Mouse (Mus musculus): ENCODE measurements around the gene Bicd1.
A peak's percentile ranks its signal among the peaks of the same experiment; 100 is the strongest.
"Not testable (repeated sequence)": the region's sequence is repeated elsewhere in the genome, so short reads cannot be mapped to it uniquely, and the experiment has no call there.

The Bicd1 gene

DNA sequence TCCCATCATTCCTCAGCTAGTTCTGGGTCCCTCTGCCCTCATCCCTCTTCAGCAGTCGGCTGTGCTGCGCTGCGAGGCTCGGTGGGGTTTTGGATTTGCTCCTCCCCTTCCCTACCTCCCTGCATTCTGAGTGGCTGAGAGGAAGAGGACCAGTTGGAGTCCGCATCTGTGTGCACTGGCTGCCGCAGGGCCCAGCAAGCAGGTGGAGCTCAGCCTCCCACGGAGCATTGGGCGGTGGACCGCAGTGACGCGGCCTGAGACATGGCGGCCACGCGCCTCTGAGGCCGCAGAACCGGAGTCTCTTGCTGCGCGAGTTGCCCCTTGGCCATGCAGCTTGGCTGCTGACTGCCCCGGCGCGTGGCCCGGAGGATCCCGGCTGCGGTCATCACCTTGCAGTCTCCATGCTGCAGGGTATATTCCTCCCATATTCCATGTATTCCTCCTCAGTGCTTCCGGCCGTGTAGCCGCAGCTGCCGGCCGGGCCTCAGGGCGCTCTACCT, at the start of gene Bicd1:
Gene Bicd1, plus strand, starts transcription at position 54 of the 500 bp plus-strand sequence.
- peak; percentile 17 for DNase-seq (ENCODE audit: low read depth)

DNA sequence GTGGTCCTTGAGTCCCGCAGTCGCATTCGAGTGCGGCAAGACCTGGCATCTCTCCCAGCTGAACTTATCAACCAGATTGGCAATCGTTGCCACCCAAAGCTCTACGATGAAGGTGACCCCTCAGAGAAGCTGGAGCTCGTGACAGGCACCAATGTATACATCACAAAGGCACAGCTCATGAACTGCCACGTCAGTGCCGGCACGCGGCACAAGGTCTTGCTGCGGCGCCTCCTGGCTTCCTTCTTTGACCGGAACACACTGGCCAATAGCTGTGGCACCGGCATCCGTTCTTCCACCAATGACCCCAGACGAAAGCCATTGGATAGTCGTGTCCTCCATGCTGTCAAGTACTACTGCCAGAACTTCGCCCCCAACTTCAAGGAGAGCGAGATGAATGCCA, 46.2 kb upstream of the Bicd1 start:
- not testable (repeated sequence) for DNase-seq (ENCODE audit: low read depth)

DNA sequence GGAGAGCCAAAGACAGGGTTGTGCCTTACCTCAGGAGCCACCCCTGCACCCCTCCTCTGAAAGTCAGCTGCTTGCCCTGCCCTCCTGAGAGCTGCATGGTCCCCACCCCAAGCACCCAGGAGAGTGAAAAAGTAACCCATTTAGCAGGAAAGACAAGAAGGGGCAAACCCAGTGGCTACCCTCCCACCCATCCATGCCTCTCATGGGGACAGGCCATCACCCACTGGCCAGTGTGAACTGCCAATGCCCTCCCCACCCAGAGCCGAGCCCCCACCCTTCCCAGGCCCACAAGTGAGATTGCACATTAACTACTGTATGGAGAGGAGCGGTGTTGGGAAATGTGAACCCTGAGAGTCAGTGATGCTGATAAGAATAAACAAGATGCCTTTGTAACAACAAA, 42.7 kb upstream of the Bicd1 start:
- not testable (repeated sequence) for DNase-seq (ENCODE audit: low read depth)

DNA sequence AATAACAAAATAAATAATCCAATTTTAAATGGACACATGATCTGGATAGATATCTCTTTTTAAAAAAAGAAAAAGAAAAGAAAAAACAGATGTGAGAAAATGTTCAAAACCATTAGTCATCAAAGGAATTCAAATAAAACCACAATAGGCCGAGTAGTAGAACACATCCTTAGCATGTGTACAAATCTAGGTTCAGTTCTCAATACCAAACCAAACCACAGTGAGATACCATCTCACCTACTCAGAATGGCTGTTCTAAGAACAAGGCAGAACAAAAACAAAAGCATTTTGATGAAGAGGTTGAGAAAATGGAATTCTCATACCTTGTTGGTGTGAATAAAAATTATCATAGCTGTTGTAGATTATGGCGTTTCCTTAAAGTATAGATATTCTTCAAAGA, 42.3 kb upstream of the Bicd1 start:
- DNase-seq (ENCODE audit: low read depth) = peak; percentile 36

DNA sequence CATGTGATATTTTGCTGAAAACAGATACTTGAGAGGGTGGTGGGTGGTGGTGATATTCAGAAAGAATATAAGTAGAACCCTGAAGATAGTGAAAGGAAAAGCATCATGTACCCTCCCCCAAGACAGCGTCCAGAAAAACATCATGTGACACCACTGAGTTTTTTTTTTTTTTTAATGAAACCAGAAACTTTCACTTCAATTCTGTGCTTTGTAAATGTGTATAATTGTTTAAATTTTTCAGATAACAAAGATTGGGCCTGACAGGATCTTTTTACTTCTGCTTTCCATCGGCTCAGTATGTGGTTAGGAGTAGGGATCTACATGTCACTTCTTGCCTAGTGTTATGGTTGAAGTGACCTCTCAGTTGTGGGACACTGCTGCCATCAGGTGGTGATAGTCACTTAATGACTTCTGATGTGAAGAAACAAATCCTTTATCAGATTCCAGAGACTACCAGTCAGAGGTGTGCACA, 33.7 kb upstream of the Bicd1 start:
- peak; percentile 79 for DNase-seq (ENCODE audit: low read depth)

DNA sequence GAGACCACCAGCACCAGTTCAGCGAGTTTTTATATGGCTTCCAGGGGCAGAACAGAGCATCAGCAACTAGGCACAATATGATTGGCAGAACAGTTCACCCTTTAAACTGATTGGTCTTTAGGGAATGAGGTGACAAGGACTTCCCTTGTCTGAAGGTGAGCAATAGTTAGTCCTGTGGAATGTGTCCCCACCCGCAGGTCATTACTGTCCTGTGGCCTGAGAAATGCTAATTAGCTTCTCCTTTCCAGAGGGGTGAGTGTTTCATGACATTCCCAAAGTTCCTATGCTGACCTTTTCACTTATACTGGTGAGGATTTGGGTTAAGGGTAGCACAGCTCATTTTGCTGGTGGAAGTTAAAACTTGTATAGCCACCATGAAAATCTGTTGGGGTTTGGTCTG, 25.2 kb upstream of the Bicd1 start:
- DNase-seq (ENCODE audit: low read depth) = no peak

DNA sequence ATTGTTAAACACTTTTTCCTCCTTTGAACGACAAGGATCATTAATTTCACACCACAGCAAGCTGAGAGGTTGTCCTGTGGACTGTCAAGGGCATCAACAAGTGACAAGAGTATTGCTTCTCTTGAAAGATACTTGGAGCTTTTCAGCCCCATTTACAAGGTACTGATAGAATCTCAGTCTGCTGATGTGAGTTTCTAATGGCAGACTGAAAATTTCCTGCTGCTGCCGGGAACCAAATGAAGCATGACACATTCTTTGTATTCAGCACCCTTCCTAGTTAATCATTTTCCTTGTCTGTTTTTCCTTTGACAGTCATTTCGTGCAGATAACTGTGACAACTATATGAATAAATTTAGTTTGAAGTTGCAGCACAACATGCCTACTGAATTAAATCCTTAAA, 22.3 kb upstream of the Bicd1 start:
- no peak for DNase-seq (ENCODE audit: low read depth)

DNA sequence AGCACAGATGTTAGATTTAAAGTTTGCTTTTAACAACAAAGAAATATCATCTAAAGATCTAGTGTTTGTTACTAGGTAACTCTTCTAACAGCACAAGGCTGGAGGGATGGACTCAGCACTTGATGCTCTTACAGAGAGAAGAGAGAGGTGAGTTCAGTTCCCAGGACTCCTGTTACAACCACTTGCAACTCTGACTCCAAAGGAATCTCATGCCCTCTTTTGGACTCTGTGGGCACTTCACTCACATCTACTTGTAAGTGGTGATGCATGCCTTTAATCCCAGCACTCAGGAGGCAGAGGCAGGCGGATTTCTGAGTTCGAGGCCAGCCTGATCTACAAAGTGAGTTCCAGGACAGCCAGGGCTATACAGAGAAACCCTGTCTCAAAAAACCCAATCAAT, 19.1 kb upstream of the Bicd1 start:
- not testable (repeated sequence) for DNase-seq (ENCODE audit: low read depth)

DNA sequence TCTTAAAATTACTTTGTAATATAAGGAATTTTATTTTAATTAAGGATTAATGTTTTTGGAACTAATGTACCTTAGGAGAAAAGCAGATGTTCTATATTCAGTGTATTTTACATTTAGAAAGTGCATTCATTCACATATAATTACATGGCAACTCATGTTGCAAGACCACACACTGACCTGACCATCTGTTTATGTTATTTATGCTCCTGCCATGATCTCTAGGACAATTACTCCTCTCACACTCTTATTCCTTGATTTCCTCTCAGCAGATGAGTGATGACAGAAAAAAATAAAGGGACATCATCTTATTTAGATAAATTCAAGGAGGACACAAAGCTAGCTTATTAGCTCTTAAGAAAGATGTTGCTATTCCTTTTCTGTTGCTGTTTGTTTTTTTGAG, 9.3 kb upstream of the Bicd1 start:
- DNase-seq (ENCODE audit: low read depth) = no peak

DNA sequence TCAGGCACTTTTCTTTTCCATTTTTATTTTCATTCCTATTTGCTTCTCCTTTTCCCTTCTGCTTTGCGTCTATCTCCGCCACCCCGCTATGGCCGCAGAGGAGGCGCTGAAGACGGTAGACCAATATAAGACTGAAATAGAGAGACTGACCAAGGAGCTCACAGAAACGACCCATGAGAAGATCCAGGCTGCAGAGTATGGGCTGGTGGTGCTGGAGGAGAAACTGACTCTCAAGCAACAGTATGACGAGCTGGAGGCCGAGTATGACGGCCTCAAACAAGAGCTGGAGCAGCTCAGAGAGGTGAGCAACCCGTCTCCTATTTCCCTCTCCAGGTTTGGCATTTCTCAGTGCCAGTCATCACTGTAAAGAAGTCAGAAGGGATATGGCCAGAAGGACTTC, 655 bp downstream of the Bicd1 start:
- DNase-seq (ENCODE audit: low read depth) = no peak

DNA sequence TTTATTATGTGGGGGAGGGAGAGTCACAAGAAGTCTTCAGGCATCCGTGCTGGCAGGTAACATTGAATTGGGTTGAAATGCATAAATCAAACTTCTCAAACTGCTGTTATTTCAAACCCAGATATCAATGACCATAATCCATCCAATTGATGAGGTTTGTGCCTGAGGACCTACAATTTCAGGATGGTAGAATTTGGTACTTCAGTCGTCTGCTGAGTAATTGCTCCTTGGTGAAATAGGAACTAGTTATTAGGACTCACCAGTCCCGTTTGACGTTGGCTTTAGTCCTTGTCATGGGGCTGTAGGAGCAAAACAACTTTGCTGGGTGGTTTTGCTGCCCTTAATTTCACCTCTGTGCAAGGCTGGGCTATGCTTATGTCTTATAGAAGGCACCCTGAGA, 1.2 kb downstream of the Bicd1 start:
- DNase-seq (ENCODE audit: low read depth) = no peak

DNA sequence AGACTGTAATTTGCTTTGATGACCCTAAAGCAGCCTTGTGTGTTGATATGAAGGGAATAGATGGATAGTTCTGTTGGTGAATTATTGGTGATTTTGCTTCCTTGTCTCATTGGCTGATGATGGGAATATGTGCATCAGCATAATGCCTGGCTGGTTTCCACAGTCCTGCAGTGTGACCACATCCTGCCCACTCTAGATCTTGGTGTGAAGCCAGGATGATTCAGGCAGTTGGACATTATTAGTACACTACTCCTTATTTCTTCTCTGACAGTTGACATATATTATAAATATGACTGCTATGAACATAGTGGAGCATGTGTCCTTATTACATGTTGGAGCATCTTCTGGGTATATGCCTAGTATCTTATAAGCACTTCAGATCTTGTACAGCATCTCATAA, 4.6 kb downstream of the Bicd1 start:
- peak; percentile 35 for DNase-seq (ENCODE audit: low read depth)

DNA sequence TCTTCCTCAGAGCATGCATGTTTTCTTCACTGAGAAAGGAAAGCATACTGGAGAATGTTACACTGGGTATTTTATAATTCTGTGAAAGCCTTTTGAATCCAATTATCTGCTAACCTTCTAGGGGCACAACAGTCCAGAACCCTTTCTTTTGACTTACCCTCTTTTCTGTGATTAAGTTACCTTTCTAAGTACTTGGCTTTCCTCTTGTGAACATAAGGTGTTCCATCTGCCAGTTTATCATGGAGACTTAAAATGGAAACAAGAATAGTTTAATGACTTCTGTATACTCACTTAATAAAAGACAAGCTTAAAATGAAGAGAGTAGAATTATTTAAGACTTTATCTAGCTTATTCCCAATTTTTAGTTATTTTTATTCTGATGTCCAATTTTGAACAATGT, 16.1 kb downstream of the Bicd1 start:
- DNase-seq (ENCODE audit: low read depth) = no peak

DNA sequence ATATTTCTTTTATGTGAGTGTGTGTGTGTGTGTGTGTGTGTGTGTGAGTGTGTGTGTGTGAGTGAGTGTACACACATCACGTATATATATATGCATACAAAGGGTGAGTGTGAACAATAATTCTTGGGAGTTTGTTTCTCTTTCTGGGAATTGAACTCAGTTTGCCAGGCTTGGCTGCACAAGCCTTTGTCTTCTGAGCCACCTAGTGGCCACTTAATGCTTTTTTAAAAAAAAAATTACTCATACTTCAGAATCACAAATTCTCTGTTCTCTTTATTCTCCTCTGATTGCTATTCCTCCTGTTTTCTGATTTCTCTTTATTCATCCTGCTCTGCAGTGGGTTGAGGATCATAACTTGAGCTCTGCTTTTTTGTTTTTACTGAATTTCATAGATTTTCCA, 30.5 kb downstream of the Bicd1 start:
- no peak for DNase-seq (ENCODE audit: low read depth)

DNA sequence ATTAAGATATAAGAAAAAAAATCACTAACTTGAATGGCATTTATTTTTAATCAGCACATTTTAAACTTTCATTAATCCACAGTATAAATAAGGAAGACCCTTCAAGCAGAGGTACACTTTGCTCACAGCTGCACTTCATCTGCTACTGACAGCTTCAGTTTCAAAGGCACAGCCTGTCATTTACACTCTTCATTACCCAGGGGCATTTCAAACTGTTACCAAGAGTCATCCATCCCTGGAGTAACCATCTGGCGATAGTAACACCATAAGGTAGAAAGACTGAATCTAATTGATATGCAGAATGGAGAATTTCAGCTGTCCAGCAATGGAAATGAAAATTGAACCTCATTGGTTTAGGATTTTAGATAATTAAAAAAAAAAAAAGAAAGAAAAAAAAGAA, 34.2 kb downstream of the Bicd1 start:
- no peak for DNase-seq (ENCODE audit: low read depth)

DNA sequence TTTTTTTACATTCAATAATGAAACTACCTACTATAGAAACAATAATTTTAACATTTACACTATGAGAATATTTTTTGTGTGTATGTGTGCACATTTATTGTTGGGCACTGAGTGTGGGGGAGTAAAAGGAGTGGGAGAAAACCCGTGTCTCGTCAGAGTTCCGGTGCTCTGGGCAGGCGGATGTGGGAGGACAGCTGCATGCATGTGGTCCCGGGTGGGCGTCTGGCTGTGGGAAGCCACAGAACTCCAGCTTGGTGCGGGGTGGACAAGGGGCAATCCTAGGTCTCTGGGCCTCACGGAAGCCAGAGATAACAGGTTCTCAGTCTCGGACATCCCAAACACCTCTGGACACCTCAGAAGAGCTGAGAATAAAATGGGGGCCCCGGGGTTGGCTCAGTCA, 37.2 kb downstream of the Bicd1 start:
- DNase-seq (ENCODE audit: low read depth) = no peak

DNA sequence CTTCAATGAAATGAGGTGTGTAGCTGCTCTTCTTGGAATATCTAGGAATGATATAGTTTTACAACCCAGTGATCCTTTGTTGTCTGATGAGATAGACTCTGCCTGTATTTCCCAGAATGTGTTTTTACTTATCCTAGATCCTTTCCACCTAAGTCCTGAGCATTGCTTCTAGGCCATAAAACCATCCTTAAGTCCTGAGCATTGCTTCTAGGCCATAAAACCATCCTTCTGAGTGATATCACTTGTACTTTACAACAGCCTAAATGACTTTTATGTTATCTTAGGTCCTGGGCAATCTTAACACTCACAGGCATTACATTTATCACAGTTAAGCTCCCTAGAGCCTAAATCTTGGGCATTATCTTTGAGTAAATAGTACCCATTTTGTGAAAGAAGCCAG, 48.6 kb downstream of the Bicd1 start:
- no peak for DNase-seq (ENCODE audit: low read depth)

DNA sequence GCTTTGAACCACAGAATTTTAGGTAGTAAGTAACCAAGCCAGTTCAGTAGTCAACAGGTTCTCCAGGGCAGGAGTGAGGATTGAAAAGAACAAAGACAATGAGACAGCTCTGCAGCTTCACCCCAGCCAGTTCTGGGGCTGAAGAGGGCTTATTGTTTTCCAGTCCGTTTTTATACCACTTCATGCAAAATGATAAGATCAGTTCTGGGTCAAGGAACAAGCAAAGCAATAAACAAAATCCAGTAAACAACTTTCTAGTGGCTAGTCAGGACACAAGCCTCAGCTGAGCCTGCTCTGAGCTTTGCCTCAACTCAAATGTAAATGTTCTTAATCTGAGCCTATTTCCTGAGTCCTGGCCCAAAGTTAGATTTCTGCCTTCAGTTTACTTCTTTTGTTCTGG, 52.3 kb downstream of the Bicd1 start:
- DNase-seq (ENCODE audit: low read depth) = no peak

DNA sequence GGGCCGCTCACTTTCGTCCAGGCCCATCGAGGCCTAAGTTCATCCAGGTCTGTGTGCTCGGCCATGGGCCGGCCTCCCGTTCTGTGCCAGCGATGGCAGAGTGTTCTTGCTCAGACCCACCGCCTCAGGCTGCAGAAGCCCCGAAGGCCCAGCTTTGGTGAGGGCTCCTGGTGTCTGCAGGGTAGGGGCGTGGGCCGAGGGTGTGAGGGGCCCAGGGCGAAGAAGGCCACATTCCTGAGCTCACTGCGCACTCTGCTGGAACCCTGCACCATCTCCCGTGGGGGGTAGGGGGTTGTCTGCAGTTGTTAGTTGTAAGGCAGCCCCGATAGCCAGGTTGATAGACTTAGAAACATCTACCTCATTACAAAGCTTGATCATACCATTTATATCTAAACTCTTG, 62.8 kb downstream of the Bicd1 start:
- no peak for DNase-seq (ENCODE audit: low read depth)

DNA sequence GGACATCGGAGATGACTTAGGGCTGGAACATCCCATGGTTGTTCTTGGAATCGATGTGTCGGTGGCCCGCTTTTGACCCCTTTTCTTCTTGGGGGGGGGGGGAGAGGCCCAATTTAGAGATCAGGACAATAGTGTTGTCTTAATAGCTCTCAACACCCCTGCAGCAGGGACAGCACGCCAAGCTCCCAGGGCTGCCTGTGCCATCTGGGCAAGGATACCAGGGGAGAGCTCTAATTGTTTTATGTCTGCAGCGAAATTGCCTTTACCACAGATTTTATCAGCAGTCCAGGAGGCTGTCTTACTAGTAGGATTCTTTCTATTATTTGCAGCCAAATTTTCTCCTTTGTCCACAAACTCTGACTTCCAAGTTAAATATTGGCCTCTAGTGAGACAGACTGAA, 63.8 kb downstream of the Bicd1 start:
- not testable (repeated sequence) for DNase-seq (ENCODE audit: low read depth)

DNA sequence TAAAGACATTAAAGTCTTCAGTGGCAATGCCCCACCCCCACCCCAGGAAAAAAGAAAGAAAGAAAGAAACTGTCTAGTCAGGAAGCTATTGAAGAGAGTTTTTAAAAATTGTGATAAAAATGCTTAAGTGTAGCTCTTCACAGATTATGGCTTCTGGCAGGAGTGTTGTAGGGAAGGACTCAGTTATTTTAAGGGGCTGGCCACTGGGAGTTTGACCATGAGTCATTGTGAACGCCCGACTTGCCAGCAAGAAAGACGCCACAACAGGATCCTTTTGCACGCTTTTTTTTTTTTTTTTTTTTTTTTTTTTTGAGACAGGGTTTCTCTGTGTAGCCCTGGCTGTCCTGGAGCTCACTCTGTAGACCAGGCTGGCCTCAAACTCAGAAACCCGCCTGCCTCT, 73.2 kb downstream of the Bicd1 start:
- DNase-seq (ENCODE audit: low read depth) = not testable (repeated sequence)

DNA sequence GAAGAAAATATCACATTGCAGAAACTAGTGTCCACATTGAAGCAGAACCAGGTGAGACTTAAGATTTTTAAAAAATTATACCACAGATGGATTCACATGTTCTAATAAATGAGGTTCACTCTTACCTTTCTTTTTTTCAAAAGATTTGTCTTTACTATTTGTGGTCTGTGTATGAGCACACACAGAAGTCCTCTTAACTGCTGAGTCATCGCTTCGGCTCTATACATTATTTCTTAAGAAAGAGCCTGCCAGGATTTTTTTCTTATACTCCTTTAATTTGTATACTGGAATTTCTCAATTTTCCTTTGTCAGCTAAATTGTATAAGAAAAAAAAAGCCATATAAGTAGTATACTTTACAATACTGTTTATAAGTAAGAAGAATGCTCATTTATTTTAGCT, 86.0 kb downstream of the Bicd1 start:
- no peak for DNase-seq (ENCODE audit: low read depth)

DNA sequence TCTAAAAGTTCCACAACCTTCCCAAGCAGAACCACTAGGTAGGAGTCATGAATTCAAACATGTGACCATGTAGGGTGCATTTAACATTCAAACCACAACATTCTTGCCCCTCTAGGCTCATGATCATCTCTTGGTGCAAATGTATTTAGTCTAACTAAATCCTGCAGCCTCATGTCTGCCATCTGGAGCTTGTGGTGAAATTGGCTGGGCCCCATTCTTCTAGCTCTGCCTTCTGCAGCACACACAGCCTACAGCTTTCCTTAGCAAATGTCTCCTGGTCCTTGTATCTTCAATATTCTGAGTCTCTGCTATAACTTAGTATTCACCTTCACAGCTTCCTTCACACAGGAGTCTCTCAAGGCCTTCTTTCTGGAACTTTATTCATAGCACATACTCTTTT, 87.2 kb downstream of the Bicd1 start:
- no peak for DNase-seq (ENCODE audit: low read depth)

DNA sequence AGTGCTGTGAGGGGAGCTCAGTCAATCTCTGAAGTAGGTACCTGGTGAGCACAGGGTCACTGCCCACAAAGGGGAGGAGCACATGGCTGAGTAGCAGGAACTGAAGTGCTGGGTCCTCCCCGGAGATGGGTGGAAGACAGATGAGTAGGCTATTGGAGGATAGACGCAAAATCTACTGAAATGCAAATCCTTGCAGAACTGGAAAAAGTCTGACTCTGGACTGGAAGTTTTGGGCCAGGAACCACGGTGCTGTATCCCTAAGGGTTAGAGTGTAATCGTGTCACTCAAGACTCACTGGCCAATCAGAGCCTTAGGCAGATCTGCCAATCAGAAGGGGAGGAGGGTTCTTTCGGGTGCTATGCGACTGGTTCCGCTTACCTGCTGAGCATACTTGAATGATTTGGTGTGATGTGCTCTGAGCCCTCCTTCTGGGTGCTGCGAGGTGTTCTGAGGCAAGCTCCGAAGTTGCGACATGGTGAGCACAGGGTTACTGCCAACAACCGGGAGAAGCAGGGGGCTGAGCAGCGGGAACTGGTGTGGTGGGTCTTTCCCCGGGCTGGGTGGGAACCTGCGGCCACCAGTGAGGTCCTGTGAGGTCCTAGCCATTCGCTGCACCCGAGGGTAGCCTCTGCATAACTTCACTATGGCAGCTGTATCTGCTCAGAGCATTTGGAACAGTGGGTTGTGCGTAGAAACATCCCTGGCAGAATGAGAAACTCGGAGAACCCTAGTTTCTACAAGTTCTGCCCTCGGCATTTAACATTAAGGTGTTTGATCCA, 157.2 kb downstream of the Bicd1 start:
- peak; percentile 9 for DNase-seq (ENCODE audit: low read depth)
